Mouse (Mus musculus): ENCODE measurements around the gene Caprin1. TPM values are rescaled to one million over a fixed set of nuclear protein-coding genes. Genes with fewer than 3 reads are reported as not detected.

The Caprin1 gene
- polyA plus RNA-seq, 2 experiments: 71.3 to 118 TPM

GRCm38 (mm10) chr2:103842299-103842698, 44.9 kb upstream of the Caprin1 start:
- Histone ChIP-seq H3K27ac (no peak overlapping the region), H3K9ac (replicated peaks) (no peak overlapping the region), H3K4me1 (replicated peaks; ENCODE audit: control insufficient read depth in 2 of 2, insufficient read depth in 2 of 2, low read length in 1 of 2) (no peaks in the 10 kb centered on the region), H3K9me3 (ENCODE audit: control insufficient read depth, low read length) (no peaks in the 10 kb centered on the region), H3K4me3 (ENCODE audit: insufficient read depth in 1 of 2, low read depth in 2 of 2, low read length in 2 of 2) (no peak overlapping the region), H3K4me2 (ENCODE audit: low read depth) (no peak overlapping the region), H3K27me3 (ENCODE audit: control insufficient read depth, insufficient read depth, low read length) (no peaks in the 10 kb centered on the region), H3K36me3 (replicated peaks; ENCODE audit: control insufficient read depth, insufficient read depth, low read depth) (no peaks in the 10 kb centered on the region)
- ATAC-seq (ENCODE audit: insufficient read depth) (no peak), DNase-seq (ENCODE audit: low read depth in 3 of 3, low spot score in 3 of 3) (no peak)
- 39% methylated on average over 3 of the region's 5 CpGs for WGBS (ENCODE audit: insufficient replicate concordance)
- TF ChIP-seq CTCF (IDR thresholded peaks at IDR 0.05; ENCODE audit: low read depth) (no peak), EP300 (IDR thresholded peaks at IDR 0.05; ENCODE audit: low read depth) (no peak)

GRCm38 (mm10) chr2:103838483-103838882, 41.0 kb upstream of the Caprin1 start:
- no peaks in the 10 kb centered on the region for H3K36me3 ChIP-seq (replicated peaks; ENCODE audit: control insufficient read depth, insufficient read depth, low read depth)
- WGBS (ENCODE audit: insufficient replicate concordance): 38% methylated on average over 3 of the region's 3 CpGs
- H3K9ac ChIP-seq (replicated peaks): no peak overlapping the region
- no peak overlapping the region for H3K27ac ChIP-seq
- H3K4me3 ChIP-seq (ENCODE audit: insufficient read depth in 1 of 2, low read depth in 2 of 2, low read length in 2 of 2): no peak overlapping the region
- no peak for TF ChIP-seq EP300 (IDR thresholded peaks at IDR 0.05; ENCODE audit: low read depth)
- peak; percentile 13; the same call in 1 of the 2 replicates for TF ChIP-seq CTCF (IDR thresholded peaks at IDR 0.05; ENCODE audit: low read depth)
- ATAC-seq (ENCODE audit: insufficient read depth): no peak
- H3K4me1 ChIP-seq (replicated peaks; ENCODE audit: control insufficient read depth in 2 of 2, insufficient read depth in 2 of 2, low read length in 1 of 2): peaks cover 0 to 2% of the 10 kb centered on the region in 2 experiments; a peak in 2 of 4 replicates
- DNase-seq (ENCODE audit: low read depth in 3 of 3, low spot score in 3 of 3): no peak
- no peak overlapping the region for H3K4me2 ChIP-seq (ENCODE audit: low read depth)
- no peaks in the 10 kb centered on the region for H3K27me3 ChIP-seq (ENCODE audit: control insufficient read depth, insufficient read depth, low read length)
- H3K9me3 ChIP-seq (ENCODE audit: control insufficient read depth, low read length): no peaks in the 10 kb centered on the region

GRCm38 (mm10) chr2:103837166-103837565, 39.7 kb upstream of the Caprin1 start:
- Histone ChIP-seq H3K36me3 (replicated peaks; ENCODE audit: control insufficient read depth, insufficient read depth, low read depth) (no peaks in the 10 kb centered on the region), H3K4me1 (replicated peaks; ENCODE audit: control insufficient read depth in 2 of 2, insufficient read depth in 2 of 2, low read length in 1 of 2) (peaks cover 0 to 4% of the 10 kb centered on the region in 2 experiments; a peak in 2 of 4 replicates), H3K27me3 (ENCODE audit: control insufficient read depth, insufficient read depth, low read length) (no peaks in the 10 kb centered on the region), H3K9me3 (ENCODE audit: control insufficient read depth, low read length) (no peaks in the 10 kb centered on the region), H3K4me2 (ENCODE audit: low read depth) (no peak overlapping the region), H3K9ac (replicated peaks) (no peak overlapping the region), H3K27ac (no peak overlapping the region), H3K4me3 (ENCODE audit: insufficient read depth in 1 of 2, low read depth in 2 of 2, low read length in 2 of 2) (no peak overlapping the region)
- ATAC-seq (ENCODE audit: insufficient read depth) (no peak), DNase-seq (ENCODE audit: low read depth in 3 of 3, low spot score in 3 of 3) (no peak)
- WGBS (ENCODE audit: insufficient replicate concordance): 71% methylated on average over 4 of the region's 4 CpGs
- TF ChIP-seq CTCF (IDR thresholded peaks at IDR 0.05; ENCODE audit: low read depth) (no peak), EP300 (IDR thresholded peaks at IDR 0.05; ENCODE audit: low read depth) (no peak)

GRCm38 (mm10) chr2:103835614-103836395, 38.4 kb upstream of the Caprin1 start:
- TF ChIP-seq EP300 (IDR thresholded peaks at IDR 0.05; ENCODE audit: low read depth) (no peak), CTCF (IDR thresholded peaks at IDR 0.05; ENCODE audit: low read depth) (no peak)
- DNase-seq (ENCODE audit: low read depth in 3 of 3, low spot score in 3 of 3) (no peak), ATAC-seq (ENCODE audit: insufficient read depth) (no peak)
- Histone ChIP-seq H3K36me3 (replicated peaks; ENCODE audit: control insufficient read depth, insufficient read depth, low read depth) (no peaks in the 10 kb centered on the region), H3K4me1 (replicated peaks; ENCODE audit: control insufficient read depth in 2 of 2, insufficient read depth in 2 of 2, low read length in 1 of 2) (peaks cover 0 to 4% of the 10 kb centered on the region in 2 experiments; a peak in 2 of 4 replicates), H3K27ac (no peak overlapping the region), H3K27me3 (ENCODE audit: control insufficient read depth, insufficient read depth, low read length) (no peaks in the 10 kb centered on the region), H3K9ac (replicated peaks) (no peak overlapping the region), H3K4me2 (ENCODE audit: low read depth) (no peak overlapping the region), H3K4me3 (ENCODE audit: insufficient read depth in 1 of 2, low read depth in 2 of 2, low read length in 2 of 2) (no peak overlapping the region), H3K9me3 (ENCODE audit: control insufficient read depth, low read length) (no peaks in the 10 kb centered on the region)
- 66% methylated on average over 11 of the region's 11 CpGs for WGBS (ENCODE audit: insufficient replicate concordance)

GRCm38 (mm10) chr2:103833816-103834445, 36.5 kb upstream of the Caprin1 start:
- Histone ChIP-seq H3K4me1 (replicated peaks; ENCODE audit: control insufficient read depth in 2 of 2, insufficient read depth in 2 of 2, low read length in 1 of 2) (peaks cover 0 to 8% of the 10 kb centered on the region in 2 experiments; a peak in 2 of 4 replicates), H3K4me3 (ENCODE audit: insufficient read depth in 1 of 2, low read depth in 2 of 2, low read length in 2 of 2) (no peak overlapping the region), H3K27me3 (ENCODE audit: control insufficient read depth, insufficient read depth, low read length) (no peaks in the 10 kb centered on the region), H3K9me3 (ENCODE audit: control insufficient read depth, low read length) (no peaks in the 10 kb centered on the region), H3K36me3 (replicated peaks; ENCODE audit: control insufficient read depth, insufficient read depth, low read depth) (no peaks in the 10 kb centered on the region), H3K9ac (replicated peaks) (no peak overlapping the region), H3K27ac (no peak overlapping the region), H3K4me2 (ENCODE audit: low read depth) (no peak overlapping the region)
- ATAC-seq (ENCODE audit: insufficient read depth) (no peak), DNase-seq (ENCODE audit: low read depth in 3 of 3, low spot score in 3 of 3) (no peak)
- WGBS (ENCODE audit: insufficient replicate concordance): 33% methylated on average over 3 of the region's 3 CpGs
- TF ChIP-seq CTCF (IDR thresholded peaks at IDR 0.05; ENCODE audit: low read depth): no peak
- TF ChIP-seq EP300 (IDR thresholded peaks at IDR 0.05; ENCODE audit: low read depth): no peak
